Mouse (Mus musculus) bone marrow macrophage, adult 2 months (primary cell): ENCODE data around the gene Ass1.

ENCODE experiments used
- CTCF ChIP-seq: IDR thresholded peaks from 2 replicates; pipeline ENCODE4 v1.5.1; 2012; ENCODE audit warnings: low read depth, mild to moderate bottlenecking, low read length, moderate library complexity
- POLR2A ChIP-seq: IDR thresholded peaks from 2 replicates; pipeline ENCODE4 v1.6.1; 2012; ENCODE audit warnings: mild to moderate bottlenecking, low read depth, low read length, borderline replicate concordance

GRCm38 (mm10) chr2:31446456-31446855, 23.6 kb upstream of the Ass1 start:
- TF ChIP-seq CTCF (no peak), POLR2A (no peak)
